Mouse (Mus musculus) intestine, embryonic 14.5 days (tissue): ENCODE results near the gene Aqp8. TPM values are rescaled to one million over a fixed set of nuclear protein-coding genes. Genes with fewer than 3 reads are reported as not detected.

Source experiments
- ATAC-seq: fragments of 200-750 bp; cut with Nextera tagmentation; replicated peaks from 2 replicates; pipeline ENCODE4 v1.8.0; 2017; ENCODE audit warnings: low read depth, moderate number of reproducible peaks, moderate TSS enrichment, moderate library complexity; ENCODE audit not compliant: low FRiP score, low TSS enrichment
- DNase-seq: peaks from one replicate; pipeline ENCODE4 v3.0.0-alpha.2; 2018; ENCODE audit warnings: low spot score
- H3K27ac ChIP-seq: fragments of 300-500 bp; sonication (generic); 2 replicates; pipeline ENCODE4 v1.5.1; 2014; ENCODE audit warnings: low read depth, mild to moderate bottlenecking, control low read depth
- H3K27me3 ChIP-seq: fragments of 300-500 bp; sonication (generic); replicated peaks from 2 replicates; pipeline ENCODE4 v1.6.1; 2014; ENCODE audit warnings: low read length, control low read depth; ENCODE audit not compliant: control insufficient read depth, insufficient read depth
- H3K36me3 ChIP-seq: fragments of 300-500 bp; sonication (generic); 2 replicates; pipeline ENCODE4 v1.6.1; 2014; ENCODE audit warnings: low read length, control low read depth; ENCODE audit not compliant: control insufficient read depth, insufficient read depth
- H3K4me1 ChIP-seq: fragments of 300-500 bp; sonication (generic); replicated peaks from 2 replicates; pipeline ENCODE4 v1.6.1; 2014; ENCODE audit warnings: low read length, control low read depth, mixed read lengths; ENCODE audit not compliant: control insufficient read depth, insufficient read depth
- H3K4me2 ChIP-seq: fragments of 300-500 bp; sonication (generic); 2 replicates; pipeline ENCODE4 v1.6.1; 2014; ENCODE audit warnings: low read length
- H3K4me3 ChIP-seq: fragments of 300-500 bp; sonication (generic); 2 replicates; pipeline ENCODE4 v1.5.1; 2014; ENCODE audit warnings: low read depth, low read length, control low read depth, mixed read lengths
- H3K9ac ChIP-seq: fragments of 300-500 bp; sonication (generic); 2 replicates; pipeline ENCODE4 v1.6.1; 2014; ENCODE audit warnings: mild to moderate bottlenecking, low read length
- H3K9me3 ChIP-seq: fragments of 300-500 bp; sonication (generic); 2 replicates; pipeline ENCODE4 v1.6.1; 2016; ENCODE audit warnings: low read length, control low read depth; ENCODE audit not compliant: control insufficient read depth
- WGBS: fragments of 180-500 bp; shearing (Covaris S2); extraction: QIAGEN DNeasy Blood & Tissue Kit; methylation state at CpG from one replicate; pipeline ENCODE4 v1.1.7; 2014; 5-methylcytosine and 5-hydroxymethylcytosine counted together
- polyA plus RNA-seq: library from polyadenylated mRNA; unstranded; fragments of >200 nt; fragmentation: Nextera tagmentation; extraction: Ambion mirVana; gene quantifications from 2 replicates; pipeline ENCODE4 v1.2.1, GENCODE M21; 2014

Gene Aqp8
- polyA plus RNA-seq, 1 experiment from 2014 or later, result 1.1 TPM

DNA sequence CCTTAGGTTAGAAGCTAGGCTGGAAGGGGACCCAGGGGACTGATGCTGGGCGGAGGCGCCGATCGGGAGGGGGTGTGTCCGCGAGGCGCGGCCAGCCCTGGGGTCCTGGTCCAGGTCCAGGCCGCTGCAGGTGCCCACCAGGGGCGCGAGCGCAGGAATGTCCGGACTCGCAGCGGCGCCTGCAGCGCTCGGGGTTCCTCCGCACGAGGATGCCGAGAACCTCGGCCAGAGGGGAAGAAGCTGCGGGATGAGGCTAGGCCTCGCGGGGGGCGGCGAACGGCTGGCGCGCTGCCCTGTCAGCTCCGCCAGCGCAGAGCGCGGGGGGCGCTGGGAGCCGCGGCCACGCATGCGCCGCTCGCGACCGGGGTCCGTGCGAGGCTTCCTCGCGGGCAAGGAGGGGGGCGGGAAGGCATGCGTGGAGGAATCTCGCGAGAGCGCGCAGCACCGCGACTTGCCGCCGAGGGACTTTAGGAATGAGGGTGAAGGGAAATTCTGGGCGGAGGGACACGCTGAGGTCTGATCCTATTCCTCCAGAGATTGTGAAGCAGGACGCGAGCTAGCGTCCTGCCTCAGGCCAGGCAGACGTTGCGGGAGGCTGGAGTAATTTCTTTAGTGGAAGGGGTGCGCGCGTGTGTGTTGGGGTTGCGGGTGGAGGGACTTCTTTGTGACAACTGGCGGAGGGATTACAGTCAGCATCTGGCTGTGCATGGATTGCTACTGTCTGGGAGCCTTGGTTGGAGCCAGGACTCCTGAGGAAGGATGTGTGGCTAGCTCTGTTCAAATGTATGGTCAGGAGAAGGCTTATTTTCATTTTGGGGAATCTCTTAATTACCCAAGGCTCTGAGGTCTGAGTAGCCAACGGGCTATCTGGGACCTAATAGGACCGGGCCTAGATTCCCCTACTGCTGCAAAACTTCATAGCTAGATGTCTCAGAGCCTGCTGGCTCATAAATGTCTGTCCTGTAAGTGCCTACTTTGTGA, 38.4 kb downstream of the Aqp8 start, which contains the start of gene Zkscan2:
Gene Zkscan2, minus strand, starts transcription at position 211 of the 981 bp plus-strand sequence.
- WGBS, result 2% methylated on average over 69 of the region's 71 CpGs
- H3K27me3 ChIP-seq, result no peaks in the 10 kb centered on the region
- H3K4me2 ChIP-seq, result peak within 1 kb of the TSS; percentile 94
- DNase-seq (peak; percentile 88), ATAC-seq (peak; percentile 92)
- H3K4me3 ChIP-seq, result peak within 1 kb of the TSS; percentile 57
- H3K4me1 ChIP-seq, result peaks cover 12% of the 10 kb centered on the region; the same call in 1 of the 2 replicates
- H3K36me3 ChIP-seq, result no peaks in the 10 kb centered on the region
- H3K9ac ChIP-seq, result peak within 1 kb of the TSS; percentile 58
- H3K9me3 ChIP-seq, result no peaks in the 10 kb centered on the region
- H3K27ac ChIP-seq, result 0 out of 2 replicates have a peak within 1 kb of the TSS, but pooled peaks have one; percentile 43

DNA sequence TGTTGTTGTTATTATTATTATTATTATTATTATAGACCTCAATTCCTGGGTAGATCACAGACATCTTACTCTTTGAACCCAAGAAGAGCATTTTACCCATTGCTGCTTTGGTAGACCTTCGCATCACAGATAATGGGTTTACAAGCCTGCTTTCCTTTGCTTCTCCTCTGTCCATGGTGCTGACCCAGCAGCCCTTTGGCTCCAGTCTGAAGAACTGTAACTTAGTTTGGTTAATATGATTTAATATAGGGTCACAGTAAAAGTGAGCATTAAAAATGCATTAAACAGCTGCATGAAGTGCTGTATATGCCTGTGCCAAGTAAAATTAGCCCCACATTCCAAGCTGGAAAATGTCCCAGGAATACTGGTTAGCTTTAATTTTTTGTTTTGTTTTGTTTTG, 41.3 kb downstream of the Aqp8 start:
- peaks cover 5% of the 10 kb centered on the region; the same call in 1 of the 2 replicates for H3K9me3 ChIP-seq
- DNase-seq (peak; percentile 79), ATAC-seq (no peak)
- H3K27ac ChIP-seq, result no peak overlapping the region
- H3K4me3 ChIP-seq, result no peak overlapping the region
- H3K4me2 ChIP-seq, result no peak overlapping the region
- H3K4me1 ChIP-seq, result peaks cover 12% of the 10 kb centered on the region; the same call in 1 of the 2 replicates
- H3K36me3 ChIP-seq, result no peaks in the 10 kb centered on the region
- WGBS, result 20% methylated on average over 1 of the region's 1 CpGs
- H3K9ac ChIP-seq, result no peak overlapping the region
- no peaks in the 10 kb centered on the region for H3K27me3 ChIP-seq

GRCm38 (mm10) chr7:123507946-123508345, 45.9 kb downstream of the Aqp8 start:
- ATAC-seq (no peak), DNase-seq (no peak)
- Histone ChIP-seq H3K27ac (no peak overlapping the region), H3K9ac (no peak overlapping the region), H3K4me2 (no peak overlapping the region), H3K9me3 (peaks cover 5% of the 10 kb centered on the region; the same call in 1 of the 2 replicates), H3K27me3 (no peaks in the 10 kb centered on the region), H3K4me1 (no peaks in the 10 kb centered on the region), H3K4me3 (no peak overlapping the region), H3K36me3 (no peaks in the 10 kb centered on the region)
- WGBS, result 86% methylated on average over 7 of the region's 7 CpGs

Other genes with a start within 250 kb of the Aqp8 start
- gene Slc5a11, start 247.5 kb upstream of the Aqp8 start, polyA plus RNA-seq, result 2.9 and 3.2 TPM in 2 replicates
- gene Lcmt1, start 92.5 kb upstream of the Aqp8 start, polyA plus RNA-seq, result 46.3 and 48.8 TPM in 2 replicates
- 27.2 and 28.9 TPM in 2 replicates for gene Arhgap17, start 92.4 kb upstream of the Aqp8 start, polyA plus RNA-seq
- gene Zkscan2, start 38.2 kb downstream of the Aqp8 start, polyA plus RNA-seq, result 2.9 and 3.6 TPM in 2 replicates